Mouse (Mus musculus) embryo, embryonic 9.5 days (tissue): ENCODE results near the gene Gm8369.
"Not testable (repeated sequence)": the region's sequence is repeated elsewhere in the genome, so short reads cannot be mapped to it uniquely, and the experiment has no call there.

Source experiments
- DNase-seq: peaks from one replicate; pipeline ENCODE4 v3.0.0-alpha.2; 2017; ENCODE audit errors: extremely low spot score

Gm8369 gene

GRCm38 (mm10) chr19:11516246-11516645 lies 30.5 kb downstream of the Gm8369 start, which contains the start of gene Ms4a6b:
Ms4a6b (plus strand) TSS chr19:11516512.
- no peak for DNase-seq

GRCm38 (mm10) chr19:11516845-11517244 lies 31.1 kb downstream of the Gm8369 start:
- no peak for DNase-seq

- DNase-seq = not testable (repeated sequence)
Observed at GRCm38 (mm10) chr19:11517373-11517772, 31.6 kb downstream of the Gm8369 start.

GRCm38 (mm10) chr19:11518356-11518755 lies 32.6 kb downstream of the Gm8369 start:
- not testable (repeated sequence) for DNase-seq

GRCm38 (mm10) chr19:11520146-11520545 lies 34.4 kb downstream of the Gm8369 start:
- DNase-seq = no peak

GRCm38 (mm10) chr19:11533421-11533820 lies 47.7 kb downstream of the Gm8369 start:
- DNase-seq = no peak

- DNase-seq = no peak
Observed at GRCm38 (mm10) chr19:11533888-11534445, 48.2 kb downstream of the Gm8369 start.

- DNase-seq = peak; percentile 12
Observed at GRCm38 (mm10) chr19:11536593-11536992, 50.9 kb downstream of the Gm8369 start, which contains the start of gene Ms4a4d. Ms4a4d (plus strand) TSS chr19:11536801.

GRCm38 (mm10) chr19:11537336-11537735 lies 51.6 kb downstream of the Gm8369 start:
- DNase-seq = peak; percentile 49

- DNase-seq = not testable (repeated sequence)
Observed at GRCm38 (mm10) chr19:11540166-11540821, 54.6 kb downstream of the Gm8369 start.

GRCm38 (mm10) chr19:11544383-11544782 lies 58.6 kb downstream of the Gm8369 start:
- DNase-seq = not testable (repeated sequence)

GRCm38 (mm10) chr19:11547911-11548310 lies 62.2 kb downstream of the Gm8369 start:
- no peak for DNase-seq

GRCm38 (mm10) chr19:11554726-11555125 lies 69.0 kb downstream of the Gm8369 start:
- DNase-seq = no peak

GRCm38 (mm10) chr19:11559560-11559959 lies 73.8 kb downstream of the Gm8369 start:
- not testable (repeated sequence) for DNase-seq
